Mouse (Mus musculus): Measurements from ENCODE around the gene Lce1b.

GRCm38 (mm10) chr3:92621560-92621959, 35.2 kb downstream of the Lce1b start, which contains the start of gene Lce6a:
- no peak for TF ChIP-seq CTCF (IDR thresholded peaks at IDR 0.05; ENCODE audit: borderline replicate concordance, insufficient read depth, low read depth, low read length)
- no peak for TF ChIP-seq POLR2A (IDR thresholded peaks at IDR 0.05; ENCODE audit: borderline replicate concordance, insufficient read depth, low read length)

Measured in cerebellum, adult 2 months (tissue).